Mouse (Mus musculus) intestine, embryonic 14.5 days (tissue): ENCODE results near the gene Card14. TPM values are rescaled to one million over a fixed set of nuclear protein-coding genes. Genes with fewer than 3 reads are reported as not detected.
"Not testable (repeated sequence)": the region's sequence is repeated elsewhere in the genome, so short reads cannot be mapped to it uniquely, and the experiment has no call there.

Experiments used
- ATAC-seq: fragments of 200-750 bp; cut with Nextera tagmentation; replicated peaks from 2 replicates; pipeline ENCODE4 v1.8.0; 2017; ENCODE audit warnings: low read depth, moderate number of reproducible peaks, moderate TSS enrichment, moderate library complexity; ENCODE audit not compliant: low FRiP score, low TSS enrichment
- DNase-seq: peaks from one replicate; pipeline ENCODE4 v3.0.0-alpha.2; 2018; ENCODE audit warnings: low spot score
- H3K27ac ChIP-seq: fragments of 300-500 bp; sonication (generic); 2 replicates; pipeline ENCODE4 v1.5.1; 2014; ENCODE audit warnings: low read depth, mild to moderate bottlenecking, control low read depth
- H3K27me3 ChIP-seq: fragments of 300-500 bp; sonication (generic); replicated peaks from 2 replicates; pipeline ENCODE4 v1.6.1; 2014; ENCODE audit warnings: low read length, control low read depth; ENCODE audit not compliant: control insufficient read depth, insufficient read depth
- H3K36me3 ChIP-seq: fragments of 300-500 bp; sonication (generic); 2 replicates; pipeline ENCODE4 v1.6.1; 2014; ENCODE audit warnings: low read length, control low read depth; ENCODE audit not compliant: control insufficient read depth, insufficient read depth
- H3K4me1 ChIP-seq: fragments of 300-500 bp; sonication (generic); replicated peaks from 2 replicates; pipeline ENCODE4 v1.6.1; 2014; ENCODE audit warnings: low read length, control low read depth, mixed read lengths; ENCODE audit not compliant: control insufficient read depth, insufficient read depth
- H3K4me2 ChIP-seq: fragments of 300-500 bp; sonication (generic); 2 replicates; pipeline ENCODE4 v1.6.1; 2014; ENCODE audit warnings: low read length
- H3K4me3 ChIP-seq: fragments of 300-500 bp; sonication (generic); 2 replicates; pipeline ENCODE4 v1.5.1; 2014; ENCODE audit warnings: low read depth, low read length, control low read depth, mixed read lengths
- H3K9ac ChIP-seq: fragments of 300-500 bp; sonication (generic); 2 replicates; pipeline ENCODE4 v1.6.1; 2014; ENCODE audit warnings: mild to moderate bottlenecking, low read length
- H3K9me3 ChIP-seq: fragments of 300-500 bp; sonication (generic); 2 replicates; pipeline ENCODE4 v1.6.1; 2016; ENCODE audit warnings: low read length, control low read depth; ENCODE audit not compliant: control insufficient read depth
- WGBS: fragments of 180-500 bp; shearing (Covaris S2); extraction: QIAGEN DNeasy Blood & Tissue Kit; methylation state at CpG from one replicate; pipeline ENCODE4 v1.1.7; 2014; 5-methylcytosine and 5-hydroxymethylcytosine counted together
- polyA plus RNA-seq: library from polyadenylated mRNA; unstranded; fragments of >200 nt; fragmentation: Nextera tagmentation; extraction: Ambion mirVana; gene quantifications from 2 replicates; pipeline ENCODE4 v1.2.1, GENCODE M21; 2014

Gene Card14
- polyA plus RNA-seq, 1 experiment from 2014 or later, result 2.8 TPM

GRCm38 (mm10) chr11:119381631-119382337 is 74.2 kb downstream of the Card14 start:
- H3K9ac ChIP-seq, result no peak overlapping the region
- H3K9me3 ChIP-seq, result no peaks in the 10 kb centered on the region
- H3K36me3 ChIP-seq, result peaks cover 24% of the 10 kb centered on the region
- no peak for ATAC-seq
- H3K4me2 ChIP-seq, result no peak overlapping the region
- no peak for DNase-seq
- no peaks in the 10 kb centered on the region for H3K27me3 ChIP-seq
- H3K27ac ChIP-seq, result no peak overlapping the region
- H3K4me1 ChIP-seq, result no peaks in the 10 kb centered on the region
- no peak overlapping the region for H3K4me3 ChIP-seq
- 61% methylated on average over 9 of the region's 9 CpGs for WGBS

- Histone ChIP-seq H3K4me3 (no peak overlapping the region), H3K27ac (no peak overlapping the region), H3K36me3 (peaks cover 20% of the 10 kb centered on the region), H3K9me3 (no peaks in the 10 kb centered on the region), H3K9ac (no peak overlapping the region), H3K27me3 (no peaks in the 10 kb centered on the region), H3K4me2 (no peak overlapping the region), H3K4me1 (no peaks in the 10 kb centered on the region)
- ATAC-seq (no peak), DNase-seq (no peak)
- 76% methylated on average over 6 of the region's 6 CpGs for WGBS
Measured at GRCm38 (mm10) chr11:119382338-119382850, 74.8 kb downstream of the Card14 start.

GRCm38 (mm10) chr11:119384904-119385303 is 77.3 kb downstream of the Card14 start:
- ATAC-seq (no peak), DNase-seq (no peak)
- Histone ChIP-seq H3K9ac (no peak overlapping the region), H3K4me3 (no peak overlapping the region), H3K27ac (no peak overlapping the region), H3K27me3 (no peaks in the 10 kb centered on the region), H3K36me3 (peaks cover 6% of the 10 kb centered on the region; the same call in 1 of the 2 replicates), H3K9me3 (no peaks in the 10 kb centered on the region), H3K4me2 (no peak overlapping the region), H3K4me1 (0 out of 2 replicates have a peak, but pooled peaks cover 4% of the 10 kb centered on the region)
- 79% methylated on average over 4 of the region's 4 CpGs for WGBS

- ATAC-seq (no peak), DNase-seq (no peak)
- peaks cover 10% of the 10 kb centered on the region; the same call in 1 of the 2 replicates for H3K4me1 ChIP-seq
- H3K27me3 ChIP-seq, result no peaks in the 10 kb centered on the region
- no peaks in the 10 kb centered on the region for H3K9me3 ChIP-seq
- H3K27ac ChIP-seq, result no peak overlapping the region
- H3K4me2 ChIP-seq, result no peak overlapping the region
- WGBS, result 95% methylated on average over 5 of the region's 5 CpGs
- no peaks in the 10 kb centered on the region for H3K36me3 ChIP-seq
- no peak overlapping the region for H3K9ac ChIP-seq
- no peak overlapping the region for H3K4me3 ChIP-seq
Measured at GRCm38 (mm10) chr11:119386306-119386705, 78.7 kb downstream of the Card14 start.

GRCm38 (mm10) chr11:119387273-119387672 is 79.7 kb downstream of the Card14 start:
- ATAC-seq, H3K9me3 ChIP-seq, H3K9ac ChIP-seq, H3K36me3 ChIP-seq, DNase-seq, H3K4me1 ChIP-seq, H3K4me3 ChIP-seq, H3K27me3 ChIP-seq, H3K4me2 ChIP-seq, H3K27ac ChIP-seq: not testable (repeated sequence)
- 14% methylated on average over 3 of the region's 3 CpGs for WGBS

- H3K36me3 ChIP-seq, result no peaks in the 10 kb centered on the region
- DNase-seq, result no peak
- H3K9ac ChIP-seq, result peak overlapping the region; percentile 66
- peaks cover 15% of the 10 kb centered on the region for H3K4me1 ChIP-seq
- H3K9me3 ChIP-seq, result no peaks in the 10 kb centered on the region
- peak; percentile 38 for ATAC-seq
- peak overlapping the region; percentile 78 for H3K4me3 ChIP-seq
- H3K27me3 ChIP-seq, result peaks cover 11% of the 10 kb centered on the region; the same call in 1 of the 2 replicates
- peak overlapping the region; percentile 57; the same call in 1 of the 2 replicates for H3K27ac ChIP-seq
- under 1% methylated on average over 35 of the region's 35 CpGs for WGBS
- H3K4me2 ChIP-seq, result peak overlapping the region; percentile 95
Measured at GRCm38 (mm10) chr11:119389851-119390270, 82.3 kb downstream of the Card14 start.

GRCm38 (mm10) chr11:119390271-119391231 is 83.0 kb downstream of the Card14 start:
- peak overlapping the region; percentile 78 for H3K4me3 ChIP-seq
- H3K4me2 ChIP-seq, result peak overlapping the region; percentile 95
- 0 out of 2 replicates have a peak, but pooled peaks have one; percentile 25 for ATAC-seq
- DNase-seq, result peak; percentile 85
- H3K27ac ChIP-seq, result peak overlapping the region; percentile 57; the same call in 1 of the 2 replicates
- H3K9ac ChIP-seq, result peak overlapping the region; percentile 66
- WGBS, result 3% methylated on average over 53 of the region's 53 CpGs
- no peaks in the 10 kb centered on the region for H3K9me3 ChIP-seq
- peaks cover 15% of the 10 kb centered on the region for H3K4me1 ChIP-seq
- H3K27me3 ChIP-seq, result peaks cover 13% of the 10 kb centered on the region; the same call in 1 of the 2 replicates
- no peaks in the 10 kb centered on the region for H3K36me3 ChIP-seq

GRCm38 (mm10) chr11:119391386-119392000 is 83.9 kb downstream of the Card14 start:
- ATAC-seq (no peak), DNase-seq (peak; percentile 53)
- H3K9ac ChIP-seq, result no peak overlapping the region
- no peak overlapping the region for H3K4me3 ChIP-seq
- peaks cover 13% of the 10 kb centered on the region; the same call in 1 of the 2 replicates for H3K27me3 ChIP-seq
- peaks cover 15% of the 10 kb centered on the region for H3K4me1 ChIP-seq
- peak overlapping the region; percentile 82; the same call in 1 of the 2 replicates for H3K4me2 ChIP-seq
- H3K36me3 ChIP-seq, result no peaks in the 10 kb centered on the region
- H3K9me3 ChIP-seq, result no peaks in the 10 kb centered on the region
- H3K27ac ChIP-seq, result no peak overlapping the region
- 43% methylated on average over 7 of the region's 7 CpGs for WGBS
